Mouse (Mus musculus) urinary bladder, postnatal 36 days (tissue): ENCODE measurements around the gene Capn8.

Experiments
- DNase-seq, 2 experiments: peaks; one replicate each; pipeline ENCODE4 v3.0.0; 2022; ENCODE audit warnings: low spot score in 2 of 2, mixed read lengths in 1 of 2

The Capn8 gene

GRCm38 (mm10) chr1:182550761-182551160, 14.0 kb upstream of the Capn8 start:
- DNase-seq: no peak

GRCm38 (mm10) chr1:182553649-182554375, 11.0 kb upstream of the Capn8 start:
- peak in 1 of 2 experiments; percentile 31 for DNase-seq

GRCm38 (mm10) chr1:182558271-182558670, 6.5 kb upstream of the Capn8 start:
- no peak for DNase-seq

GRCm38 (mm10) chr1:182559530-182559929, 5.3 kb upstream of the Capn8 start:
- no peak for DNase-seq

GRCm38 (mm10) chr1:182560390-182561098, 4.3 kb upstream of the Capn8 start:
- no peak for DNase-seq

- DNase-seq: no peak
Observed at GRCm38 (mm10) chr1:182561945-182562514, 2.8 kb upstream of the Capn8 start.

- no peak for DNase-seq
Observed at GRCm38 (mm10) chr1:182562576-182563370, 2.0 kb upstream of the Capn8 start.

GRCm38 (mm10) chr1:182565351-182565835, 586 bp downstream of the Capn8 start:
- no peak for DNase-seq

- DNase-seq: peak in 1 of 2 experiments; percentile 9
Observed at GRCm38 (mm10) chr1:182571148-182571547, 6.3 kb downstream of the Capn8 start.

GRCm38 (mm10) chr1:182571973-182572372, 7.2 kb downstream of the Capn8 start:
- DNase-seq: no peak

- no peak for DNase-seq
Observed at GRCm38 (mm10) chr1:182573856-182574665, 9.3 kb downstream of the Capn8 start.

GRCm38 (mm10) chr1:182574666-182575049, 9.9 kb downstream of the Capn8 start:
- DNase-seq: no peak

GRCm38 (mm10) chr1:182584169-182584568, 19.4 kb downstream of the Capn8 start:
- DNase-seq: no peak

- DNase-seq: no peak
Observed at GRCm38 (mm10) chr1:182585162-182585840, 20.5 kb downstream of the Capn8 start.

GRCm38 (mm10) chr1:182587706-182588105, 22.9 kb downstream of the Capn8 start:
- no peak for DNase-seq

- no peak for DNase-seq
Observed at GRCm38 (mm10) chr1:182591491-182591890, 26.7 kb downstream of the Capn8 start.

- DNase-seq: no peak
Observed at GRCm38 (mm10) chr1:182592436-182592835, 27.6 kb downstream of the Capn8 start.

GRCm38 (mm10) chr1:182605330-182606150, 40.7 kb downstream of the Capn8 start:
- DNase-seq: no peak

GRCm38 (mm10) chr1:182609701-182610335, 45.0 kb downstream of the Capn8 start:
- DNase-seq: no peak
